Mouse (Mus musculus): ENCODE data around the gene Rfx4. TPM values are rescaled to one million over a fixed set of nuclear protein-coding genes. Genes with fewer than 3 reads are reported as not detected.

Rfx4 gene
- under 1 TPM in 1 of 2 experiments, not detected in 1; 0.38 TPM for total RNA-seq (2023)

GRCm38 (mm10) chr10:84755786-84756203 is at the start of gene Rfx4:
Rfx4 (plus strand) TSS chr10:84756062.

GRCm38 (mm10) chr10:84916810-84917730 is 161.2 kb downstream of the Rfx4 start, which contains the start of gene Ric8b:
Ric8b (plus strand) TSS chr10:84917616.

Other genes starting within 250 kb of the Rfx4 start
- gene Ckap4, start 222.0 kb upstream of the Rfx4 start, total RNA-seq (2023), result 100 to 1,000 TPM; 239 to 263 TPM
- gene Tcp11l2, start 179.4 kb upstream of the Rfx4 start, total RNA-seq (2023), result 100 to 1,000 TPM in 1 of 2 experiments, 10 to 100 TPM in 1; 98.0 to 108 TPM
- 10 to 100 TPM; 21.3 to 22.5 TPM for gene Polr3b, start 133.8 kb upstream of the Rfx4 start, total RNA-seq (2023)
- gene Ric8b, start 161.6 kb downstream of the Rfx4 start, total RNA-seq (2023), result 10 to 100 TPM; 16.4 to 19.8 TPM

Data from neutrophil, adult 59 days (primary cell).